Mouse (Mus musculus) megakaryocyte, adult 5-6 weeks (primary cell): ENCODE data around the gene Gtf2f1. TPM values are rescaled to one million over a fixed set of nuclear protein-coding genes. Genes with fewer than 3 reads are reported as not detected.

Source experiments
- ATAC-seq: 2 replicates; pipeline ENCODE4 v1.8.0; 2016; ENCODE audit warnings: mild to moderate bottlenecking, inconsistent platforms; ENCODE audit not compliant: poor library complexity, severe bottlenecking
- total RNA-seq, 2 experiments: library from RNA; stranded (forward) in 1 of 2; stranded (reverse) in 1 of 2; fragments of 153-499, 151-499 nt in 1 of 2; fragments of 221-1000, 200-1000 nt in 1 of 2; gene quantifications; 2 replicates each; pipeline versions ENCODE4 v1.2.3 to v1.2.4; 2015 to 2017

Gene Gtf2f1
- total RNA-seq, 2 experiments from 2014 or later = 45.2 to 95.6 TPM

DNA sequence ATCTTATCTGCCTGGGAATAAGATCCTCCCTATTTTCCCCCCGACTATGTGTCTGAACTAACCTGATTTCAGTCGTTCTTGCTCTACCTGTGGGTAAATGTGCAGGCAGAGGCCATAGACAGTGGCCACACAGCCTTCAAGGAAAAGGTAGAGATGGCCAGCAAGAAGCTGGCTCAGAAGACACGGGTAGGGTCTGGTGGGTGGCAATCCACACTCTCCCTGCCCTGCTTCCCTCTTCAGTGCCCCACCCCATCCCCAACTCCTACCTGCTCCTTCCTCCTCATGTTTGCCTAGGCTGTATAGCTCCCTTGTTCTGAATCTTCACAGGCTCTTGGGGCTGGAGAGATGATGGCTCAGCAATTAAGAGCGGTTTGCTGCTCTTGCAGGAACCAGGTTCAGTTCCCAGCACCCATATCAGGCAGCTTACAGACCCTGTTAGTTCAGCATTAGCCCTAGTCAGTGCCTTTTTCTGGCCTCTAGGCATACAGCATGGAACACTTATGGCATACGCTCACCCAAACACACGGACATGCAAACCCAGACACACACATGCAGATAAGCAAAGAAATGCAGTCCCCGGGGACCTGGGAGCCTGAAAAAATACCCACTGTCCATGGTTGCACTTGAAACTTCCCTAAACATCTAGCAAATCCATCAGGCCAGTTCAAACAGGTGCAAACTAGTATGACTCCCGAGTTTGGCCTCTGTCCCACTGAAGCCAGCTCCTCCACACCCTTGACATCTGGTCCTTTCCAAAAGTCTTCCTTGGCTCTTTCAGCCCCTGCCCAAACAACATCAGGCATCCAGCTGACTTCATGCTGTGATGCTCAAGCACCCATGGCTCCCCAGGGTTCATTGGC, 34.3 kb downstream of the Gtf2f1 start:
- no peak for ATAC-seq

DNA sequence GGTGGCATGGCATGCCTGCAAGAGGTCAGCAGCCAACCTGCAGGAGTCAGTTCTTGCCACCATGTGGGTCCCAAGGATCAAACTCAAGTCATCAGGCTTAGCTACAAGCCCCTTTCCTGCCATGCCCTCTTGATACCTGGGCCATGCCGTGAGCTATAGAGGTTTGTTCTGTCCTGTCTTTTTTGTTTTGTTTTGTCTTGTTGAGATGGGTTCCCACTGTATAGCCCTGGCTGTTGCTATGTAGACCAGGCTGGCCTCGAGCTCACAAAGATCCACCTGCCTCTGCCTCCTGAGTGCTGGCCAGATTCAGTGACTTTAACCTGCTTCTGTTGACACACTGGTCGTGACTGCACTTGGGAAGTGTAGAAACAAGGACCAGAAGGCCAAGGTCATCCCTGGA, 35.7 kb downstream of the Gtf2f1 start:
- no peak for ATAC-seq

DNA sequence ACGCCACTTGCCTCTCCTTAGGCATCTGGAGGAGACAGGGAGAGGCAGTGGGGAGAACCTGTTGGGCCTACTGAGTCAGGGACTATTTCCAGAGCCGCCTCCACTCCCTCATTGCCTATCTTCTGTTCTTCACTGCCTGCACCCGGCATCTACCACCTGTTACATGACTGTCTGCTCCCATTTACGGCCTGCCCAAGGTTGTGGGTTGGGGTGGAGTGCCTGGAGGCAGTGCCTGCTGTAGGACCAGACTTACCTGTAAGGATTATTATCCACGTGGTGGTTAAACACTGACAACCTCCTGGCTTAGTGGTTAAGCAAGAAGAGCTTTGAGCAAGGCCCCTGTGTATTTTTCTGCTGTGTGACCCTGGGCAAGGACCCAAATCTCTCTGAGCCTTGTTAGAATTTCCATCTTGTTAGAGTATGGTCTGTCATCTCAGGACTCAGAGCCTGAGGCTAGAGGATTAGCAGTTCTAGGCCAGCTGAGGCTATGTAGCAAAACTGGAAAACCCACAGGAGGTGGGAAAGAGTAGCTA, 36.3 kb downstream of the Gtf2f1 start:
- no peak for ATAC-seq

DNA sequence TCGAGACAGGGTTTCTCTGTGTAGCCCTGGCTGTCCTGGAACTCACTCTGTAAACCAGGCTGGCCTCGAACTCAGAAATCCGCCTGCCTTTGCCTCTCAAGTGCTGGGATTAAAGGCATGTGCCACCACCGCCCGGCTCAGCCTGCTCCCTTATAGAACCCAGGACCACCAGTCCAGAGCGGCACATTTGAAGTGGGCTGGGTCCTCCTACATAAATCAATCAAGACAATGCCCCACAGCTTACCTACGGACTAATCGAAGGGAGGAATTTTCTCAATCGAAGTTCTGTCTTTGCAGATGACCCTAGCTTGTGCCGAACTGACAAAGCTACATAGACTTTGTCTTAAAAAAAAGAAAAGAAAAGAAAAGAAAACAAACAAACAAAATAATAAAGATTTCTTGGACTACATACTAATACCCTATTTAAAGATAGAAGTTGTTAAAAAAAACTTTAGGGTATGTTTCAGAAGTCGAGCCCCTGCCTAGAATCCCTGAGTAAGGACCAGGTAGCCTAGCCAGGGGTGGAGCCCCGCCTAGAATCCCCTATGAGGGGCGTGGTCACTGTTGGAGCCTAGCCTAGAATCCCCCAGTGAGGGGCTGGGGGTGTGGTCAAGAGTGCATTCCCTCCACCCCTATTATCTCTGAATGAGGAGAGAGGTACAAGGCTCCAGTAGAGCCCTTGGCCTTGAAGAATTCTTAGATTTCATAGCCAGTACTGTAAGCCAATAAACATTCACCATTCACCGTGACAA, 37.0 kb downstream of the Gtf2f1 start:
- no peak for ATAC-seq

DNA sequence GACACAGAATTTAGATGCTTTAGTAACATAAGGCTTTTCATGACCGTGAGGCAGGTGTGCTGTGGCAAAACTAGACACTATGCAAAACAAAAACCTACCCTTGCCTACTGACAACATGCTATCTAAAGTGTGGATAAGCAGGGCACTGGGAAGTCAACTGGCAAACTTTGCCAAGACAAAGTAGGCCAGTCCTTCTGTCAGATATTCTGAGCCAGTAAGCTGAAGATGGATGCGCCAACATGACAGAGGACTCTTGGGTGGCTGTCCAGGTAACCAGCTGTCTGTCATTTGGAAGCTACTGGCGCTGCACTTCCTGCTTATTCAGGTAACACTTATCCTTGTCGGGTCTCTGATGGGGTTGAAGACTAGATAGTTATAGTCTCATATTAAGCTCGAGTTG, 41.0 kb downstream of the Gtf2f1 start:
- no peak for ATAC-seq

DNA sequence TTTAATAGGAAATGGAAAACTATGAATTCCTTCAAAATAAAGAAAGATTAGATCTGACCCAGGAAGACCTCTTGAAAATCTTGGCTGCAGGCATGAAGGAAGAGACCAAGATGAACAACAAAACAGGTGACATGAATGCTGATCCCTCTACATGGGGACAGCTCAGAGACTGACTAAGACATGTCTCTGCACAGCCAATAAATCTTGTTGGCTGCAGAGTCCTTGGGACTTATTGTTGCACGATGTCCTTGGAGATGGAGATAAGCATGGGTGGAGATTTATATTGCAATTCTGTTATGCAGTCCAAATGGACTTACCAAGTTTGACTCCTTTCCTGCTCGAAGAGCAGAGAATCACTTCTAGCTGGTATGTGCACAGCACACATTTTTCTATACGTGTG, 41.8 kb downstream of the Gtf2f1 start:
- ATAC-seq = no peak

DNA sequence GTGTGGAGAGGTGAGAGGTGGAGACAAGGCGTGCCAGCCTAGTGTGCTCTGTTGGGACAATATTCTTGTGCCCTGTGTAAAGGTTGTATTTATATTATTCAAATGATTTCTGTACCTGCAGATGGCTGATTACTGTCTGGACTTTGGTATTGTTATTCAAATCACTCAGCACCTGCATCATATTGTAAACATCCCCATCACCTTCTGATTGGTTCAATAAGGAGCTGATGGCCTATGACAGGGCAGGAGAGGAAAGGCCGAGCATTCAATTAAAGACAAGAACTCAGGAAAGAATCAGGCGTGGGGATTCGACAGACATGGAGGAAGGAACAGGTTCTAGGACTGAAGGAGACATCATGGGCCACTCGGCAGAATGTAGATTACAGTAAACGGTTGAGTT, 47.4 kb downstream of the Gtf2f1 start:
- no peak for ATAC-seq

DNA sequence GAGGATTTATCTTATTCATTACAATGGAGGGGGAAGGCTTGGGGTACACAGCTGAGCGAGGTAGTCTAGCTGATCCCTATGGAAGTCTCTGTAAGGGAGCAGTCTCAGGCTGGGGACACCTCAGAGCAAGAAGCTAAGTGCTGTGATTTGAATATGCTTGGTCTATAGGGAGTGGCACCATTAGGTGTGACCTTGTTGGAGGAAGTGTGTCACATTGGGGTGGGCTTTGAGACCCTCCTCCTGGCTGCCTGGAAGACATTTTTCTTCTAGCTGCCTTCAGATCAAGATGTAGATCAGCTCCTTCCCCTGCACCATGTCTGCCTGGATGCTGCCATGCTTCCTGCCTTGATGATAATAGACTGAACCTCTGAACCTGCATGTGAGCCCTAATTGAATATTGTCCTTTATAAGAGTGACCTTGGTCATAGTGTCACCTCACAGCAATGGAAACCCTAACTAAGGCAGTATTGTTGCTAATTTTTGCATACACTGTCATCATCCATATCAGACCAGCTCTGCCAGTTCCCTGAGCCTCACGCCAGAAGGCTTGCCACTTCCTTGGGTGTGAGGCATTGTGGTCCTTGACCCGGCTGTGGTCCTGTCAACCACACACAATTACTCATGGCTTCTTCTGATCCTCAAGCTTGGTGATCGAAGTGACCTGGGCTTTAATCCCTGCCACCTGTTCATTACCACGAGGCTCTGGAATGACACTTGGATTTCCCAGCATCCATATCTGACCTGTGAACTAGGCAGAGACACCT, 48.3 kb downstream of the Gtf2f1 start:
- no peak for ATAC-seq

DNA sequence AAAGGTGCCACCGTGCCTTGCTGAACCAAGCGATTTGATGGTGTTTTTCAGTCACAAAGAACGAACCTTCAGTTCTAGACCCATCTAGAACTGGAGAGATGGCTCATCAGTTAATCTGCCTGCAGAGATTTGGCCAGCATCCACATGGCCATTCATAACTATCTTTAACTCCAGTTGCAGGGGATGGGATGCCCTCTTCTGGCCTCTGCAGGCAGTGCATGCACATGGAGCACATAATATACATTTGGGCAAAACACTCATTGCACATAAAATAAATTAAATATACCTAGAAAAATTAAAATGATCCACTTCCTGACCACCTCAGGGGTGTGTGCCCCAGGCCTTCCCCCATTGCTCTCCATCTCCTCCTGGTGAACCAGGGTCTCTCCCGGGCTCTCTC, 49.2 kb downstream of the Gtf2f1 start:
- no peak for ATAC-seq

DNA sequence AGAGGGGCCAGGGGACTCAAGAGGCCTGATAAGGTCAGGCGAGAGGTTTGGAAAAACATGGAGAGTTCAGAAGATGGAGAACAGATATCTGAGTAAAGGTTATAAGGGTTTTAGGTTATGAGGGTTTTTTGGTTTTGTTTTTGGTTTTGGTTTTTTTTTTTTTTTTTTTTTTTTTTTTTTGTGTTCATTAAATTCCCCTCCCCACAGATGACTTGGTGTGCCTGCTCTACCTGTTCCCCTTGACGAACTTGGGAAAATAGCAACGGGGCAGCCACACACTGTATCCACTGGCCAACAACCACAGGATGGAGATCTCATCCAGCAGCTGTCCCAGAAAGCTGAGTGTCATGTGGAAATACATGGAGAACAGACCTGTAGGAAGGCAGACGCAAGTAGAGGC, 52.4 kb downstream of the Gtf2f1 start:
- no peak for ATAC-seq

DNA sequence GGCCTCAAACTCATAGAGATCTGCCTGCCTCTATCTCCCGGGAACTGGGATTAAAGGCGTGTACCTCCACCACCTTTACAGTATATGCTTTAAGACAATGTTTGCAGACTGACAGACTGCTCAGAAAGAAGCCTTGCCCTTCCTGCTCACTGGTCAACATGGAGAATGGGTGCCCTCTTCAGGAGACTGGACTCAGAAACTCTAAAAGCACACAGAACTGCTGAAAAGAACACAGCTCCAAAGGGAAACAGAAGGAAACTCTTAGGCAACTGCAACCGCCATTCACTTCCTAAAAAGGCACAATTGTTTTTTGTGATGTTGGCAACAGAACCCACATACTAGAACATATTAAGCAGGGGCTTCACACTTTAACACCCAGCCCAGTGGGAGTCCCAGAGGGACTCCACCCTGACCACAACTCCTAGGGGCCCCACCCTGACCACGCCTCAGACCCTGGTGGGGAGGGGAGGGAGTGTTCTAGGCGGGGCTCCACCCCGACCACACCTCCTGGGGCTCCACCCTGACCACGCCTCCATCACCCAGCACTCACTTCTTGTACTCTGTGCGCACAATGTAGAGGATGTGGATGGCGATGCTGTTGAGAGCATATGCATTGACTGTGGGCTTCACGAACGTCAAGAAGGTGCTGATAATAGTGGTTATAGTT, 53.2 kb downstream of the Gtf2f1 start:
- peak; percentile 98 for ATAC-seq

DNA sequence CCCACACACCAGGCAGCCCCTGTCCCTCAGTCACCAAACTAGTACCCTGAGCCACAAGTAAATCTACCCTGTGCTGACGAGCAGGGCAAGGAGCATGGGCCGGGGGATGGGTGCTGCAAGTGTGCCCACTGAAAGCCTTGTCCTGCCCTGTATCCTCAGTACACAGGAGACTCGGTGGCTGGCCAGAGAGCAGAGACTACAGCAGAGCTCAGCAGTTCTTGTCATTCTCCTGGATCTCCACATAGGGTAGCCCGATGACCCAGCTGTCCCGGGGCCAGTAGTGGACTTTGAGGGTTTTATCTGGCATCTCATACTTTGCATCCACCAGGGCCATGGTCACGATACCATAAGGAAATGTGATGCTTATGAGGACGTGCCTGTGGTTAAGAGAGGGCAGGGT, 56.2 kb downstream of the Gtf2f1 start:
- ATAC-seq = no peak

Other genes with a start within 250 kb of the Gtf2f1 start
- 8.4 and 8.7 TPM in 2 replicates for gene Dus3l, start 246.5 kb downstream of the Gtf2f1 start, total RNA-seq (2015)
- gene Dus3l, start 246.5 kb downstream of the Gtf2f1 start, total RNA-seq (2017) = 10.5 and 14.6 TPM in 2 replicates
- gene Prr22, start 241.0 kb downstream of the Gtf2f1 start, total RNA-seq (2015) = 0.32 and 0.85 TPM in 2 replicates
- gene Prr22, start 241.0 kb downstream of the Gtf2f1 start, total RNA-seq (2017) = not detected in 2 replicates
- 5.0 and 5.2 TPM in 2 replicates for gene Rfx2, start 180.3 kb downstream of the Gtf2f1 start, total RNA-seq (2015)
- 1.7 and 2.8 TPM in 2 replicates for gene Rfx2, start 180.3 kb downstream of the Gtf2f1 start, total RNA-seq (2017)
- not detected in 2 replicates for gene Acsbg2, start 136.8 kb downstream of the Gtf2f1 start, total RNA-seq (2015)
- not detected in 2 replicates for gene Acsbg2, start 136.8 kb downstream of the Gtf2f1 start, total RNA-seq (2017)
- 0.32 and 0.40 TPM in 2 replicates for gene 1700061G19Rik, start 135.8 kb downstream of the Gtf2f1 start, total RNA-seq (2015)
- gene 1700061G19Rik, start 135.8 kb downstream of the Gtf2f1 start, total RNA-seq (2017) = 0.07 and 0.53 TPM in 2 replicates
- gene Mllt1, start 75.9 kb downstream of the Gtf2f1 start, total RNA-seq (2015) = 10.6 and 11.0 TPM in 2 replicates
- 11.2 and 15.1 TPM in 2 replicates for gene Mllt1, start 75.9 kb downstream of the Gtf2f1 start, total RNA-seq (2017)
- gene Acer1, start 29.2 kb downstream of the Gtf2f1 start, total RNA-seq (2015) = not detected in 2 replicates
- 0.04 TPM in 1 of 2 replicates, not detected in the other for gene Acer1, start 29.2 kb downstream of the Gtf2f1 start, total RNA-seq (2017)
- gene Clpp, start 21.0 kb downstream of the Gtf2f1 start, total RNA-seq (2015) = 19.1 and 20.0 TPM in 2 replicates
- 25.1 and 27.3 TPM in 2 replicates for gene Clpp, start 21.0 kb downstream of the Gtf2f1 start, total RNA-seq (2017)
- 13.0 and 14.0 TPM in 2 replicates for gene Alkbh7, start 13.9 kb downstream of the Gtf2f1 start, total RNA-seq (2015)
- gene Alkbh7, start 13.9 kb downstream of the Gtf2f1 start, total RNA-seq (2017) = 7.6 and 12.8 TPM in 2 replicates
- not detected in 2 replicates for gene Pspn, start 11.3 kb downstream of the Gtf2f1 start, total RNA-seq (2015)
- not detected in 2 replicates for gene Pspn, start 11.3 kb downstream of the Gtf2f1 start, total RNA-seq (2017)
- not detected in 2 replicates for gene Gm17949, start 181 bp upstream of the Gtf2f1 start, total RNA-seq (2015)
- gene Gm17949, start 181 bp upstream of the Gtf2f1 start, total RNA-seq (2017) = not detected in 2 replicates
- gene Khsrp, start 20.2 kb upstream of the Gtf2f1 start, total RNA-seq (2015) = 56.0 and 66.5 TPM in 2 replicates
- 43.9 and 57.7 TPM in 2 replicates for gene Khsrp, start 20.2 kb upstream of the Gtf2f1 start, total RNA-seq (2017)
- not detected in 2 replicates for gene Slc25a41, start 30.4 kb upstream of the Gtf2f1 start, total RNA-seq (2015)
- gene Slc25a41, start 30.4 kb upstream of the Gtf2f1 start, total RNA-seq (2017) = not detected in 2 replicates
- 0.51 TPM in 1 of 2 replicates, not detected in the other for gene Crb3, start 47.8 kb upstream of the Gtf2f1 start, total RNA-seq (2015)
- not detected in 2 replicates for gene Crb3, start 47.8 kb upstream of the Gtf2f1 start, total RNA-seq (2017)
- 4.1 and 5.8 TPM in 2 replicates for gene Slc25a23, start 48.6 kb upstream of the Gtf2f1 start, total RNA-seq (2015)
- gene Slc25a23, start 48.6 kb upstream of the Gtf2f1 start, total RNA-seq (2017) = 0.49 and 0.77 TPM in 2 replicates
- gene Dennd1c, start 67.2 kb upstream of the Gtf2f1 start, total RNA-seq (2015) = 69.7 and 73.9 TPM in 2 replicates
- gene Dennd1c, start 67.2 kb upstream of the Gtf2f1 start, total RNA-seq (2017) = 21.2 and 35.8 TPM in 2 replicates
- 0.13 TPM in 1 of 2 replicates, not detected in the other for gene Tubb4a, start 76.5 kb upstream of the Gtf2f1 start, total RNA-seq (2015)
- gene Tubb4a, start 76.5 kb upstream of the Gtf2f1 start, total RNA-seq (2017) = 0.11 and 0.41 TPM in 2 replicates
- gene Tnfsf9, start 94.0 kb upstream of the Gtf2f1 start, total RNA-seq (2015) = 3.9 and 6.3 TPM in 2 replicates
- gene Tnfsf9, start 94.0 kb upstream of the Gtf2f1 start, total RNA-seq (2017) = 1.5 and 2.2 TPM in 2 replicates
- not detected in 2 replicates for gene Cd70, start 138.5 kb upstream of the Gtf2f1 start, total RNA-seq (2015)
- gene Cd70, start 138.5 kb upstream of the Gtf2f1 start, total RNA-seq (2017) = not detected in 2 replicates
- gene Tnfsf14, start 182.9 kb upstream of the Gtf2f1 start, total RNA-seq (2015) = 5.5 and 6.3 TPM in 2 replicates
- gene Tnfsf14, start 182.9 kb upstream of the Gtf2f1 start, total RNA-seq (2017) = 15.6 and 15.7 TPM in 2 replicates
- 699 and 776 TPM in 2 replicates for gene C3, start 216.8 kb upstream of the Gtf2f1 start, total RNA-seq (2015)
- gene C3, start 216.8 kb upstream of the Gtf2f1 start, total RNA-seq (2017) = 1,145 and 1,156 TPM in 2 replicates
- 36.6 and 39.1 TPM in 2 replicates for gene Gpr108, start 237.2 kb upstream of the Gtf2f1 start, total RNA-seq (2015)
- 36.6 and 37.7 TPM in 2 replicates for gene Gpr108, start 237.2 kb upstream of the Gtf2f1 start, total RNA-seq (2017)
- 3.6 and 5.4 TPM in 2 replicates for gene Trip10, start 238.2 kb upstream of the Gtf2f1 start, total RNA-seq (2015)
- gene Trip10, start 238.2 kb upstream of the Gtf2f1 start, total RNA-seq (2017) = 9.0 and 9.4 TPM in 2 replicates